Comparison of ENCODE assay signal across 8 mouse cellular contexts in genomic region chr8:105855248-105856167, GRCm38 (mm10). TPM values are rescaled to one million over a fixed set of nuclear protein-coding genes. Genes with fewer than 3 reads are reported as not detected.
A peak's percentile ranks its signal among the peaks of the same experiment; 100 is the strongest.
DNase-seq lines count a peak whose midpoint lies in the region; ATAC-seq and TF ChIP-seq lines count a peak whose summit lies in the region.

No protein-coding gene starts in this region.

- peak; percentile 1; the same call in 1 of the 2 replicates for ATAC-seq in embryonic facial prominence, embryonic 11.5 days (replicated peaks; ENCODE audit: insufficient number of reproducible peaks, low FRiP score, low TSS enrichment, low read depth)
- peak; percentile 38 for ATAC-seq in liver, postnatal 0 days

- no peaks in the 10 kb centered on the region for H3K9me3 ChIP-seq in embryonic facial prominence, embryonic 11.5 days (replicated peaks; ENCODE audit: control insufficient read depth, low read length)
- H3K9me3 ChIP-seq in heart, embryonic 10.5 days: no peaks in the 10 kb centered on the region
- H3K9me3 ChIP-seq in liver, postnatal 0 days (ENCODE audit: low read length): no peaks in the 10 kb centered on the region

- peak overlapping the region; percentile 83 for H3K4me3 ChIP-seq in embryonic facial prominence, embryonic 11.5 days (ENCODE audit: low read depth, low read length)
- peak overlapping the region; percentile 77 for H3K4me3 ChIP-seq in heart, embryonic 10.5 days
- peak overlapping the region; percentile 76 for H3K4me3 ChIP-seq in liver, postnatal 0 days (ENCODE audit: low read depth, low read length)

- no peaks in the 10 kb centered on the region; the same call in 1 of the 2 replicates for H3K4me1 ChIP-seq in embryonic facial prominence, embryonic 11.5 days (ENCODE audit: control insufficient read depth, insufficient read depth, low read length)
- H3K4me1 ChIP-seq in heart, embryonic 10.5 days: peaks cover 54% of the 10 kb centered on the region
- H3K4me1 ChIP-seq in liver, postnatal 0 days (ENCODE audit: insufficient read depth): peaks cover 46% of the 10 kb centered on the region

- peak; percentile 10; the same call in 1 of the 2 replicates for TF ChIP-seq CTCF in liver, postnatal 0 days (IDR thresholded peaks at IDR 0.05; ENCODE audit: low read depth)

- H3K9ac ChIP-seq in embryonic facial prominence, embryonic 11.5 days (replicated peaks; ENCODE audit: low read length): peak overlapping the region; percentile 85
- H3K9ac ChIP-seq in liver, postnatal 0 days (replicated peaks): peak overlapping the region; percentile 82

- under 1% methylated on average over 71 of the region's 71 CpGs for WGBS in embryonic facial prominence, embryonic 11.5 days
- WGBS in heart, embryonic 10.5 days: under 1% methylated on average over 71 of the region's 71 CpGs
- WGBS in liver, postnatal 0 days (ENCODE audit: insufficient replicate concordance): under 1% methylated on average over 71 of the region's 71 CpGs

- H3K27me3 ChIP-seq in embryonic facial prominence, embryonic 11.5 days (ENCODE audit: control insufficient read depth, insufficient read depth, low read length): no peaks in the 10 kb centered on the region
- no peaks in the 10 kb centered on the region for H3K27me3 ChIP-seq in heart, embryonic 10.5 days (ENCODE audit: insufficient read depth, poor library complexity, severe bottlenecking)
- H3K27me3 ChIP-seq in liver, postnatal 0 days (ENCODE audit: insufficient read depth, low read length): no peaks in the 10 kb centered on the region

- H3K27ac ChIP-seq in embryonic facial prominence, embryonic 11.5 days (replicated peaks; ENCODE audit: low read depth, low read length): peak overlapping the region; percentile 75
- peak overlapping the region; percentile 92 for H3K27ac ChIP-seq in heart, embryonic 10.5 days
- H3K27ac ChIP-seq in liver, postnatal 0 days (ENCODE audit: low read depth): peak overlapping the region; percentile 90

- no peak for TF ChIP-seq EP300 in liver, postnatal 0 days (IDR thresholded peaks at IDR 0.05; ENCODE audit: low read depth)

- DNase-seq in 3134 (ENCODE audit: extremely low read depth, insufficient read length, low spot score): peak; percentile 83
- DNase-seq in T-cell, adult 2 months (ENCODE audit: low spot score): peak; percentile 25
- no peak for DNase-seq in embryonic facial prominence, embryonic 11.5 days (ENCODE audit: low spot score)
- DNase-seq in heart, embryonic 10.5 days (ENCODE audit: low spot score): peak; percentile 90
- peak; percentile 60 for DNase-seq in kidney, postnatal 14 days
- peak; percentile 59 for DNase-seq in liver, postnatal 0 days
- DNase-seq in right cerebral cortex, adult 18-20 months: peak; percentile 55
- DNase-seq in urinary bladder, postnatal 14 days (ENCODE audit: low spot score): peak; percentile 44

- peak overlapping the region; percentile 96 for H3K4me2 ChIP-seq in embryonic facial prominence, embryonic 11.5 days (ENCODE audit: low read depth, low read length)
- peak overlapping the region; percentile 100 for H3K4me2 ChIP-seq in liver, postnatal 0 days (ENCODE audit: low read depth, low read length)

- no peaks in the 10 kb centered on the region for H3K36me3 ChIP-seq in embryonic facial prominence, embryonic 11.5 days (replicated peaks; ENCODE audit: control insufficient read depth, insufficient read depth, low read depth, low read length)
- H3K36me3 ChIP-seq in heart, embryonic 10.5 days: peaks cover 12% of the 10 kb centered on the region; the same call in 1 of the 2 replicates
- no peaks in the 10 kb centered on the region for H3K36me3 ChIP-seq in liver, postnatal 0 days (replicated peaks; ENCODE audit: insufficient read depth, low read length)

RNA-seq across cellular contexts. Expression of gene Thap11, which starts 0.6 kb away (rescaled TPM):
- polyA plus RNA-seq in embryonic facial prominence, embryonic 11.5 days (2014; fragmentation: Nextera tagmentation; extraction: Ambion mirVana): 67.7 and 72.4 TPM in 2 replicates
- polyA plus RNA-seq in heart, embryonic 10.5 days (2016; fragmentation: Nextera tagmentation; extraction: Ambion mirVana): 61.6 and 74.0 TPM in 2 replicates
- polyA plus RNA-seq in liver, postnatal 0 days (2015; fragmentation: Nextera tagmentation; extraction: Ambion mirVana): 19.6 and 21.5 TPM in 2 replicates

RNA-seq across cellular contexts. Expression of gene Cenpt, which starts 2.4 kb away (rescaled TPM):
- 50.8 and 53.1 TPM in 2 replicates for polyA plus RNA-seq in embryonic facial prominence, embryonic 11.5 days (2014; fragmentation: Nextera tagmentation; extraction: Ambion mirVana)
- polyA plus RNA-seq in heart, embryonic 10.5 days (2016; fragmentation: Nextera tagmentation; extraction: Ambion mirVana): 46.5 and 55.2 TPM in 2 replicates
- polyA plus RNA-seq in liver, postnatal 0 days (2015; fragmentation: Nextera tagmentation; extraction: Ambion mirVana): 8.9 and 9.0 TPM in 2 replicates

RNA-seq across cellular contexts. Expression of gene Nutf2, which starts 4.9 kb away (rescaled TPM):
- polyA plus RNA-seq in embryonic facial prominence, embryonic 11.5 days (2014; fragmentation: Nextera tagmentation; extraction: Ambion mirVana): 262 and 323 TPM in 2 replicates
- 274 and 314 TPM in 2 replicates for polyA plus RNA-seq in heart, embryonic 10.5 days (2016; fragmentation: Nextera tagmentation; extraction: Ambion mirVana)
- 67.6 and 71.9 TPM in 2 replicates for polyA plus RNA-seq in liver, postnatal 0 days (2015; fragmentation: Nextera tagmentation; extraction: Ambion mirVana)

RNA-seq across cellular contexts. Expression of gene Edc4, which starts 25.2 kb away (rescaled TPM):
- polyA plus RNA-seq in embryonic facial prominence, embryonic 11.5 days (2014; fragmentation: Nextera tagmentation; extraction: Ambion mirVana): 31.8 and 35.4 TPM in 2 replicates
- polyA plus RNA-seq in heart, embryonic 10.5 days (2016; fragmentation: Nextera tagmentation; extraction: Ambion mirVana): 50.2 and 52.6 TPM in 2 replicates
- 5.8 and 7.2 TPM in 2 replicates for polyA plus RNA-seq in liver, postnatal 0 days (2015; fragmentation: Nextera tagmentation; extraction: Ambion mirVana)

RNA-seq across cellular contexts. Expression of gene Tsnaxip1, which starts 28.0 kb away (rescaled TPM):
- polyA plus RNA-seq in embryonic facial prominence, embryonic 11.5 days (2014; fragmentation: Nextera tagmentation; extraction: Ambion mirVana): 0.27 TPM in 1 of 2 replicates, not detected in the other
- 0.06 TPM in 2 replicates for polyA plus RNA-seq in heart, embryonic 10.5 days (2016; fragmentation: Nextera tagmentation; extraction: Ambion mirVana)
- polyA plus RNA-seq in liver, postnatal 0 days (2015; fragmentation: Nextera tagmentation; extraction: Ambion mirVana): not detected in 2 replicates
